Mouse (Mus musculus) megakaryocyte-erythroid progenitor cell, adult 5-6 weeks (primary cell): ENCODE measurements around the gene Ttc7. TPM values are rescaled to one million over a fixed set of nuclear protein-coding genes. Genes with fewer than 3 reads are reported as not detected.
"Not testable (repeated sequence)": the region's sequence is repeated elsewhere in the genome, so short reads cannot be mapped to it uniquely, and the experiment has no call there.

Experiments
- ATAC-seq: replicated peaks from 2 replicates; pipeline ENCODE4 v1.8.0; 2016; ENCODE audit warnings: mild to moderate bottlenecking, inconsistent platforms; ENCODE audit not compliant: severe bottlenecking, poor library complexity, low FRiP score, low TSS enrichment
- total RNA-seq, 2 experiments: library from RNA; stranded (forward) in 1 of 2; stranded (reverse) in 1 of 2; fragments of 200-1000, 215-1000 nt in 1 of 2; fragments of >200 nt in 1 of 2; fragmentation: Nextera tagmentation in 1 of 2; gene quantifications; 2 replicates each; pipeline ENCODE4 v1.2.3; 2014 to 2017

Ttc7 gene
- total RNA-seq, 2 experiments from 2014 or later: 49.5 to 56.9 TPM

DNA sequence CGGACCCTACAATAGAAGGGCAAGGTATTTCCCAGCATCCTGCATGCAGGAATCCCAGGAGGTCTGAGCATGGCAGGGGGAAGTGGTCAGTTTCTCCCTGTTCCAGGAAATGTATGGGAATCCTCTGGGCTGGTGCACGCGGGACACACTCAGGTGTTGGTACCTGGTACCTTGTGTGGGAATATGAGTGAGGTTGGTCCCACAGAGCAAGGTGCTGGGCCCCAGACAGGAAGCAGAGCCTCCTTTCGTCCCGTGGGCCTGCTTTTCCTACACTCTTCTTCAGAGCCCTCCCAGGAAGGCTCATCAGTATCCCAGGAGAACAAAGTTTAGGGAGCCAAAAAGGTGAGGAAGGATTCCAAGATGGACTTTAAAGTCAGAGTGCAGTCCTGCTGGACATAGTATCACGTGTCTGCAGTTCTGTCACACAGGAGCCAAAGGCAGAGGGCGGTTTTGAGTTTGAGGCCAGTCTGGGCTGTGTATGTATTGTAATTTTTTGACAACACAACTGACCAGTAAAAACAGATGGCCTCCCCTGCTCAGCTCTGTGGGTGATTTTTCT is 1.9 kb downstream of the Ttc7 start:
- no peak for ATAC-seq

DNA sequence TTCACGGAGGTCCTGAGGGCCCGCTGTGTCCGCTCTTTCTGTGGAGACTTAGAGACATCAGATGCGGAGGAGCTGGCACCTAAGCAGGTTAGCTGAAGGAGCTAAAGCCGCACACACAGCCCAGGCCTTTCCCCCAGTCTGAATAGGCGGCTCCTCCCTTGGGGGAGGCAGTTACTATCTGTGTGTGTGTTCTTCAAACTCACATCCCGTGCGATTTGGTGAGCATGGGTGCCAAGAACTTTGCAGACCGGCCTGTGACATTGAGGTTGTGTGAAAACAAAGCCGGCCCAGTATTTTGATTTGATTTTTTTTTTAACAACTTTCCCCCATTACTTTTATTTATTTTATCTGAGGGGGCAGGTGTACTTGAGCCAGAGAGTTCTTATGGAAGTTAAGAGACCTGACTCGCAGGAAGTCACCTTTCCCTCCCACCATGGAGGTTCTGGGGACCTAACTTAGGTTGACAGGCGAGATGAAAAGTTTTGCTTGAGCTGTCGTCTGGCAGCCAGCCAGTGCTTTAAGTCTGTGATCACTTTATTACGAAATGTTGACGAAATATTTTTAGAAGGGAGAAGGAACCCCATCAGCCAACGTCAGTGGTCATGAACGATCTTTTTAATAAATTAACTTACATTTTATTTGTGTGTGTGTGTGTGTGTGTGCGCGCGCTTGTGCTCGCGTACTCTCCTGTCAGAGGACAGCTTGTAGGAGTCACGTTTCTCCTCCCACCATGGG is 3.2 kb downstream of the Ttc7 start:
- ATAC-seq: no peak

DNA sequence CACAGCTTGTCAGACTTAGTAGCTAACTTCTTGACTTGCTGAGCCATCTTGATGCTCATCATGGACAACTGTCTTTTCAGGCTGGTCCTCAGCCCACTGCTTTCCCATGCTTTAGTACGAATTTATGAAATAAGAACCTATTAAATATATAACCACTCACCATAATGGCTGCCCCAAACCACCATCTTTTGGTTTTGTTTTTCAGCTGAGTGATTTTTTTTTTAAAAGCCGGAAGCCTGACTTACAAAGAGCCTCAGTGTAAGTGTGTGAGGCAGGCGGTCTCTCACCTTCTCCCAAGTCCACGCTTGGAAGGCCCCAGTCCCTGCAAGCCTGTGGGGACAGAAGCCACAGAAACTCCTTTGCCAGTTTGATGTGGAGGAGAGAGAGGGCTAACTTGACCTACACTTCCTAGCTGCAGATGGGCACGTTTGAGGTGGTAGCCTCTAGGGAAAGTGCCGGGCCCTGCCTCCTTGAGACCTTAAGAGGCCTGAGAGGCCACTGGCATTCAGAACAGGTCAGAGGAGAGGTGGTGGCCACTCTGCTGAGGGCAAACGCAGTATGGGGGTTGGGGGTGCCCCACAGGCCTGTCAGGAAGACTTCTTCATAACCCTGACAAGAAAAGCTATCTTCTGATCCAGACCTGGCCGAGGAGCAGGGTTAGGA is 3.9 kb downstream of the Ttc7 start:
- ATAC-seq: no peak

DNA sequence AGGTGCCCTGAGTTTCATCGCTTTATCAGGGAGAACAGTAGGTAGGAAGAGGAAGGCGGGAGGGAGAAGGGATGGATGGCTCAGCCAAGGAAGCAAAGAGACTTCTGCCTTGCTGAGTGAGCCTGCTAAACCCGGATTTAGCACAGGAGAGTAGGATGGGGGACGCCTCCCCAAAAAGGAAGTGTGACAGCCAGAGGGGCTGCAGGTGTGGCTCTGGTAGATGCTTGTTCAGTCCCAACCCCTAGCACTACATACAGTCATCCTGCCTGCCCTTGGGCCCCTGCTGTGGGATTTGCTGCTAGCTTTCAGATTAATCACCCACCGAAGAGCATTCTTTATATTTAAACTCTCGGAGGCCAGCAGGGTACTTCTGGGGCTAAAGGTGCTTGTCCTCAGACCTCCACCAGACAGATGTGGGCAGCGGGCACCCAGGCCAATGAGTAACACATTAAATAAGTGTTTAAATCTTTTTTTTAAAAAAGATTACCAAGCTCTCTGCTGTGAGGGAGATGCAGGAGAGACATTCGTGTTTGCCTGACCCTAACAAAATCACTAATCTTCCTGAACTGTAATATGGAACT is 4.6 kb downstream of the Ttc7 start:
- ATAC-seq: no peak

DNA sequence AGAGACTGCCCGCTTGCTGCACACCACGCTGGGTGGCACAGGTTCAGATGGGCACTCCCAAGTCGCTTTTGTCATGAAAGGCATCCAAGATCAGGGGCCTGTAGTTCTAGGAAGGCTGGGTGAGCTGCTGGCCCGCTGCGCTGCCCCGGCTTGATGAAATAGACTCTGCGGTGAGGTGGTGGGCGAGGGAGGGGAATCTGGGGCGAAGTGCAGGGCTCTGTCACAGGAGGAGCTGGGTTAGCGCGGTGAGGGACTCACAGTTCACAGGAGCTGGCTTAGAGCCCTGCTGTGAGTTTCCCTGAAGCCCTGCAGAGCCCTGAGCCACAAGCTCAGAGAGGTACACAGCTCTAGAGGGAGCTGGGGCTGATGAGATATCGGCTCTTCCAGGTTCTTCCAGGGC is 5.4 kb downstream of the Ttc7 start:
- ATAC-seq: no peak

DNA sequence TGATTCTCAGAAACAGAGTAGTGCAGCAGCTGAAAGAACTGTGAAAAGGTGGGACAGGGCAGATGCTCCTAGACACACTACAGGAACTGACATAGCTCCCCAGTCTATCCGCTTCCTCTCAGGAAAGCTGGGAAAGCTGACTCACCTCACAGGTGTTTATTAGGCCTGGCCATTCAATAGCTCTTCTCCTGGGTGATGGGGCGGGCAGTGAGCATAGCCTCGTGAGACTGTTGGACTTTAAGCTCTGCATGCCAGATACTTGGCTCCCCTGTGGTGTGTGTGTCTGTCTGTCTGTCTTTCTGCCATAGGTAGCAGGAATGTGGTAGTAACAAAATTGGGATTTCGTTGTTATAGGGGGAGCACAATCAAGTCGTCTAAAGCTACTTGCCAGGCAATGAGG is 6.7 kb downstream of the Ttc7 start:
- ATAC-seq: no peak

DNA sequence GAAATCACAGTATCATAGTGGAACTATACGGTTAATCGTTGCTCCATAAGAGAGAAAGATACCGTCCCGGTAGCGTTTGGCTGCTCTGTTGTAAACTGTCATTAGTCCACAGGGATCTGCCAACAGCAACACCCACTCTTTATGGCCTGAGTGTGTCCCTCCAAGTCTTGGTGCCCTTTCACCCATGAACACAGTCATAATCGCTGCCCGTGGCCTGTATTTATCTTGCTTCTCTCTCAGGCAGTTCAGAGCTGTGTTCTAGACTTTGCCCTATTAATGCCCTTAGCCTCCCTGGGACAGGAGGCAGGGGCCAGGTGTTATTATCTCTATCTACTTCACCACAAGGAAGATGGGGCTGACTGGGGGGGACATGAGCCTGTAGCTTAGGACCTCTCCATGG is 8.4 kb downstream of the Ttc7 start:
- ATAC-seq: no peak

DNA sequence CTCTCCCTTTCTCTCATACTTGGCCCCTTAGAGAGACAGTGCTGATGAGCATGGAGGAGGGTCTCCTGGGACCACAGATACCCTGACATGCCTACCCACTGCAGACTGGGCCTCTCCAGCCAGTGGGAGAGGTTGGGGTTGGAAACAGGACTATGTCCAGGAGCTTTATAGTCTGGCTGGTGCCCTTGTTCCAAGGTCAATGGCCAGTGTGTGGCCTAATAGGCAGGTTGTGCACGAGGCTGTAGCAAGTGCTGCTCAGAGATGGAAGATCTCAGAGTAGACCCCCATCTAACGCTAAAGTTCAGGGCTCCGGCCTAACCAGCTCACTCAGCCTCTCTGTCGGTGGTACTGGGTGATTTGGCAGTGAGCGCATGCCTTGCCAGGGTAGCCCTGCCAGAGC is 9.1 kb downstream of the Ttc7 start:
- ATAC-seq: no peak

DNA sequence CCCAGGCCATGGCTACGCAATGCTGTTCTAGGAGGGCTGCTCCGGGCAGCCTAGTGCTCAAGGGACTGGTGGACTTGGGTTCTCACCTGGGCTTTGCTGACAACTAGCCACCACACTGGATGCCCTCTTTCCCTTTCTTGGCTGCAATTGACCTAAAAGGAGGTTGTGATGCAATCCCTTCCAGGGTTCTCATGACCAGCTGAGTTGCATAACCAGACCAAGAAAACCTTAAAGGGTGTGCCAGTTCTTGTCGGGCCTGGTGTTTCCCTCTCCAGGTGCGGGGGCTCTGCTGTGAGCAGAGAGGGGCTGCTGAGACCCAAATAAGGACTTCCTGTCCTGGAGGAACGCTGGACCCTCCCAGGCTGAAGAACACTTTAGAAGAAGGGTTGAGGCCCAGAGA is 10.4 kb downstream of the Ttc7 start:
- no peak for ATAC-seq

DNA sequence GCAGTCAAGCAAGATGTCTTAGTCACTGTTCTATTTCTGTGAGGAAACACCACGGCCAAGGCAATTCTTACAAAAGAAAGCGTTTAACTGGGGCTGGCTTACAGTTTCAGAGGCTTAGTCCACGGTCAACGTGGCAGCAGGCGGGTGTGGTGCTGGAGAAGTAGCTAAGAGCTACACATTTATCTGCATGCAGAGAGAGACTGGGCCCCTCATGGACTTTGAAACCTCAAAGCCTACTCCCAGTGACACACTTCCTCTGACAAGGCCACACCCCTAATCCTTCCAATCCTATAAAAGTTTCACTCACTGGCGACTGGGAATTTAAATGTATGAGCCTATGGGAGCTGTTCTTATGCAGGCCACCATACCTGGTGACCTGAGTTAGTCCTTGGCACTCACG is 13.1 kb downstream of the Ttc7 start:
- ATAC-seq: no peak

DNA sequence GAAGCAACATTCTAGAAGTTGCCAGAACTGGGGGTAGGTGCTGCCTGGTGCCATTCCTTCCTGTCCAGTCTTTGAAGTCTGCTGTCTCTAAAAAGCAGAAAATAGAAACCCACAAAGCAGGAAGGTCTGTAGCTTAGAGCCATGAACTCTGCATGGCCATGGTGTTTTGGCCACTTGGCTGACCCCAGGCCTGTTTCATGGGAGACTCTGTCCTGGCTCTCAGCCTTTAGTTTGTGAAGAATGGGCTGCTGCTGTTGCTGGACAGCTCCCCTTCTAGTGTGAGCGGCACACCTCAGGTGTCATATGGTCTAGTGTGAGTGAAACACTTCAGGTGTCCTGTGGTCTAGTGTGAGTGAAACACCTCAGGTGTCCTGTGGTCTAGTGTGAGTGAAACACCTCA is 14.0 kb downstream of the Ttc7 start:
- not testable (repeated sequence) for ATAC-seq

DNA sequence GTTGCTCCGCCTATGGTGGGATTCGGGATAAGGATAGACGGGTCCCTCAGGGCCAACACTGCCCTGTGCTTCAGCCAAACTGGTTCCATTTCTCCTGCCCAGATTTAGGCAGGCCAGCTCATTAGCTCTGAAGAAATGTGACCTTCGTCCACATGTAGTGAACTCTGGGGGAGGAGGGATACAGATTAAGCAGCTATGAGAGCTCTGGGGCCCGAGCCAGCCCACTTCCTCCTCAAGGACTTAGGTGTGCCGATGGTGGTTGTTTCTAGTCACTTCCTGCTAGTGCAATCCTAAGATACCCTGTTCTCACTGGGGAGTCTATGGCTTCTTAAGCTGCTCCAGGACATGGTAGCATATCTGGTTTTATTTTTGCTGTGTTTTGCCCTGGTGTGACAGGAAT is 16.3 kb downstream of the Ttc7 start:
- peak; percentile 25; the same call in 1 of the 2 replicates for ATAC-seq

DNA sequence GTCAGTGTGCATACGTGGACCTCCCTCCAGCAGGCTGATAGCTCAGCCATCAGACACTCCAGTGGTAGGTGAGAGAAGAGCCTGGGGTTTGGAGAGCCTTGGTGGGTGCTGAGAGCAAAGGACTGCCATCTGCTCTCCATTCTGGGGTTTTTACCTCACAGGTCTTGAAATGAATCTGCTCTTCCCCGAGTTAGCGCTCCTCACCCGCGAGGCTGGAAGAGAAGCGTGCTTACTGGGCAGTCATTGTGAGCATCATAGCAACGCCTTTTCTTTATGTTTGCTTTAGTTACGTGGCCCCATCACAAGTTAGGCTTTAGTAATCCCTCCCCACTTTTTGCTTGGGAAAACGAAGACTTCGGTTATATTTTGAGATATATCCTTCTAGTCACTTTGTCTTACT is 17.7 kb downstream of the Ttc7 start:
- no peak for ATAC-seq

DNA sequence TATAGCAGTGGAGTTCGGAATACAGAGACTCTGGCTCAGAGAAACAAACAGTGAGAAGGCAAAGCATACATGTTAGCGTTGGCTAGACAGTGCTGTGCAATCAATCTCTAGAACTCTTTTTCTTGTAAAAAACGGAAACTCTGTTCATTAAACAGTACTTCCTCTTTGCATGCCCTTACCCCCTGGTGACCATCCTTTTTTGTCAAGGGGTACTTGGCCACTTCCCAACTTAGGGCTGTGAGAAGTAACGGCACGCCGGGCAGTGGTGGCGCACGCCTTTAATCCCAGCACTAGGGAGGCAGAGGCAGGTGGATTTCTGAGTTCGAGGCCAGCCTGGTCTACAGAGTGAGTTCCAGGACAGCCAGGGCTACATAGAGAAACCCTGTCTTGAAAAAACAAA is 18.9 kb downstream of the Ttc7 start:
- ATAC-seq: not testable (repeated sequence)

DNA sequence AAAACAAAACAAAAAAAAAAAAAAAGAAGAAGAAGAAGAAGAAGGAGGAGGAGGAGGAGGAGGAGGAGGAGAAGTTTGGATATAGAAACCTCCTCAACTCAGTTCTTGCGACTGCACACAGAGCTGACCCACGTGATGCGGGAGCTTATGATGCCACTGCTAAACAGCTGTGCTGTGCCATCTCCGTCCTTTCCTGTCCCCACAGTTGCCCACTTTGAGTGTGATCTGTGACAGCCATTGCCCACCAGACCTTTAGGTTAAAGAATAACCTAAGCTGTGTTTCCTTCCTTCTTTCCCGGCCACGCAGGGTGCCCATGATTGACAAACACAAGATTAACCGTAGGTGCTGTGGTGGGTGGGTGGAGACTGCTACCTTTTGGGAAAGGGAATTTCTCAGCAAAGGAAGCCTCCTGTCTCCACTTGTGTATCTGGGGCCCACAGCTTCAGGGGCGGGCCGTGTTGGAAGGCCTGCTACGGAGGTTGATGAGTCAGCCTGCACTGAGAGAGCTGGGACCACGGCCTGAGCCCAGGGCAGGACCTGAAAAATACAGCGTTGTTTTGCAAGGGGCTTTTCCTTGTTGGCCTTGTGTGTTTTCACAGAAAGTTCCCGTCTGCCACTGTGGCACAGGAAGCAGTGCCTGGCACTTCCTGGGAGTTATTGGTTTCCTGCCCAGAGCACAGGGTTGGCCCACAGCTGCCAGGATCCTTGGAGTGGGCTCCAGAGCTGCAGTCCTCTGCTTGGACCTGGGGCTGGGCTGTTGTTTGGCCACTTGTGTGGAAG is 19.5 kb downstream of the Ttc7 start:
- peak; percentile 76 for ATAC-seq

DNA sequence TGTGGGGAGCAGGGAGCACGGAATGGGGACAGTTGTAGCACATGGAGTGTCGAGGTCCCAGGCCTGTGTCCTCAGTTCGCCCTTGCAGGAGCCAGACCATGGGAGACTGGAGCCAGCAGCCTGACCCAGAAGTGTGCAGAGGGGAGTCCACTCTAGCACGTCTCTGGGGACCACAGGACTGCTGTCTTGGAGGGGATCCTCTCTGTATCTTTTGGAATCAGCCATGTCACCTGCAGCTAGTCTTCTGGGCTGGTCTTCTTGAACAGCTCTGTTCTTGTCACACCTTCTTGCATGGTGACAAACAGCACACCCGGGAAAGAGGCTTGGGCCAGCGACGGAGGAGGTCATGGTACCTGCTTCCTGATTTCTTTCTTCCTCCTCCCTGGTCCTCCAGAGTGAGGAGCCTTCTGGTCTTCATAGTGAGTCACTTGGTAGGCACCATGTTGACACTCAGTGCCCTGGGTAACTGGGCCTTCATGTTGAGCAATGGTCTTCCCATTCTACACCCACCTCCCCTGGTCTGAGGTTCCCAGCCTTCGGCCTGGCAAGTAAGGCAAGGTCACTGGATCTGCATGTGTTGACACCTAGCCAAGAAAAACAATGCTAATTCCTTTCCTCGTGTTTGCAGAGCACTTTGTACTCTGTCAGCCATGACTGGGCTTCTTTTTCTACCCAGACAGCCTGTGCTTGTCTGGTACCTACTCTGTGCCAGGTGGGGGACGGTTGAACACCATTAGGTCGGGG is 21.6 kb downstream of the Ttc7 start:
- no peak for ATAC-seq

DNA sequence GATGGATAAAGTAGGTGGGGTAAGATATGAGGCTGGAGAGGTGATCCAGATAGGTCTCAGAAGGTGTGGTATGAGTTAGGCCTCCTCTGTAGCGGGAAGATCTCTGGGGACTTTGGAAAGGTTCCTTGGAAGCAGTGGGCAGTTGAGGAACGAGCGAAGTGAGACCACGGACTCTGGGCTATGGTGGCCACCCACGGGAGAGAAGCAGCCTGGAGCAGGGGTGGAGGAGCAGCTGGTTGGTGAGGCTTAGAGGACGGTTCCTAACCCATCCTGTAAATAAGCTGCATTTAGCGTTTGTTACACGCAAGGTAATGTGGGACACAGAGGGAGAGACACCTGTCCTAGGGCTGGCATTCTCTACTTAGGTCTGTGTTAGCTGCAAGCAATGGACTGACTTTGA is 22.4 kb downstream of the Ttc7 start:
- ATAC-seq: no peak

DNA sequence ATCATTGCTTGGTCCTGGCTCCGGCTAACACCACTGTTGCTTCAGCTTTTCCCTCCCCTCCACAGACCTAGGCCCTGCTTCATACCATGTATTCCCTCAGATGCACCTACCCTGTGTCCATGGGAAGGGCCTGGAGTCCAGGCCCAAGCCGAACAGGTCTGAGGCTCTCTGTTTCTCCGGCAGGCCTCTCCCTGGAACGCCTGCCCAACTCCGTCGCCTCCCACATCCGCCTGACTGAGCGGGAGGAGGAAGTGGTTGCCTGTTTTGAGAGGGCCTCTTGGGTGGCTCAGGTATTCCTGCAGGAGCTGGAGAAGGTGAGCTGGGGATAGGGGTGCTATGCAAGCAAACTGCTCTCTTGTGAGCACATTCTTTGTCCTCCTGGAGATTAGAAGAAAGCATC is 24.1 kb downstream of the Ttc7 start:
- ATAC-seq: no peak

DNA sequence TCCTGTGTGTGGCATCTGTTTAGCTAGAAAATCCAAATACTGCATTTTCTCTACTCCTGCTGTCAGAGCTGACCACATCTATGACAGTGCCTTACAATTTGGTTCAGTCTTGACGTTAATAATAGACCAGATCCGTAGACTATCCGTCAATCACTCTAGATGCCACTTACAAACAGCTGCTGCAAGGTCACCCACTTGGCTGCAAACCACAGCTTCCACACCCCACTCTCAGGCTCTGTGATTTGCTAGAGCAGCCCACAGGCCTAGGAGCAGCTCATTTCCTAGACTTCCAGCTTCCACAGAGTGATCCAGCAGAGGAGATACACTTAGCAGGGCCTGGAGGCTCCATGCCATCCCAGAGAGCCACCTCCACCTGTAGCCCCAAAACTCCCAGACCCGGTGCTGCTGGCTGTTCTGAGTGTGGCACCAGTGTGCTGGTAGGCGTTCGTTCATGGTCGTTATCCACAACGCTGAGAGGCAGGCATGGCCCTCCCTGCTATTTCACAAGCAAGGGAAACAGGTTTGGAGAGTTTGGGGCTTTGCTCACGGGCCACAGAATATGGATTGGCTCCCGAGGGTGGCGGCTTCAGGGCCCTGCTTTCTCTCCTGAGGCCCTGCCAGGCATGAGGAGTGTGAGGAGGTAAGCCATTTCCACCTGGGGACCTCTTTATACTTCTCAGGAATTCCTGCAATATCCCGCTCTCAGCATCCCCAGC is 26.5 kb downstream of the Ttc7 start:
- ATAC-seq: no peak
